Mouse (Mus musculus): ENCODE measurements around the gene Eif4b.
A peak's percentile ranks its signal among the peaks of the same experiment; 100 is the strongest.

Eif4b gene

GRCm38 (mm10) chr15:102119121-102119830 is 45.7 kb downstream of the Eif4b start:
- DNase-seq = no peak

DNA sequence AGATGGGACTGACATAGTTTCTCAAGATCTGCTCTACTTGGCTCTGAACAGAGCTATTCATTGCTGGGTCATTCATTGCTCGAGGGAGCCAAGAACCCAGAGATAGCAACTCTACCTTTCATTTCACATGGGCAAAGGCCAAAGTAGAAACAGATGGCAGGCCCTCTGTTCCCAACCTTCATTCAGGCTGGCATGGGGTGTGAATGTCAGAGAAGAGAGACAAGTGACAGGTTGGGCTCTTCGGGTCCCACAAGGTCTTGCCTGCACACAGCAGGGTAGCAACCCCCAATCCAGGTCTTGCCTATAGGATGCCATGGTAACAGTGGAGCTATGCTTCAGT is 46.2 kb downstream of the Eif4b start:
- DNase-seq = no peak

- no peak for DNase-seq
These were observed 47.0 kb downstream of the Eif4b start for GRCm38 (mm10) chr15:102120530-102120929.

DNA sequence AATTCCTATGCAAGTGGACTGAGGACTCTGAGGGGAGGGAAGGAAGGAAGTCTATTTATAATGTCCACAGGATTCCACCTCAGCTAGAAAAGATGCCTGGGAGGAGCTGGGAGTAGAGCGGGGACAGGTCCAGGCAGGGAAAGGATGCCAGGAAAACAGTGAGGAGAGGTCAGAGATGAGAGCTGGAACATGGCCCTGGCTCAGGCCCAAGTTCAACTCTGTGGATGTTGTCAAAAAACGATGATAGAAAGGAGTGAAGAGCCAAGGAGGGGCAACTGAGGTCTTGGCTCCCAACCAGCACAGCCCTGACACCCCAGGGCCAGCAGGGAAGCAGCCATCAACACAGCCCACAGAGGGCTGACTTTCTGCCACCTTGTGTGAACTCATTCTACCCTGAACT is 52.7 kb downstream of the Eif4b start:
- no peak for DNase-seq

GRCm38 (mm10) chr15:102133314-102133713 is 59.7 kb downstream of the Eif4b start:
- no peak for DNase-seq

DNA sequence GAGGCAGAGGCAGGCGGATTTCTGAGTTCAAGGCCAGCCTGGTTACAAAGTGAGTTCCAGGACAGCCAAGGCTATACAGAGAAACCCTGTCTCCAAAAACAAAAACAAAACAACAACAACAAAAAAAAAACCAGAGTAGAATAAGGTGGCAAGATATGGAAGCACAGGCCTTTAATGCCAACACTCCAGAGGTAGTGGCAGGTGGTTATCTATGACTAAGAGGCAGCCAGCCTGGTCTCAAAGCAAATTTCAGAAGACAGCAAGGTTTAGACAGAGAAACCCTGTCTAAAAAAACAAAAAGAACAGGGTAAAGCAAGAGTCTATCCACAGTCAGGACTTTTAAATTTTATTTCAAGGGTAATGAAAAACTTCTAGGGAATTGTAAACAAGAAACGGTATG is 61.1 kb downstream of the Eif4b start:
- no peak for DNase-seq

- no peak for DNase-seq
These were observed 62.1 kb downstream of the Eif4b start for GRCm38 (mm10) chr15:102135522-102136128.

DNA sequence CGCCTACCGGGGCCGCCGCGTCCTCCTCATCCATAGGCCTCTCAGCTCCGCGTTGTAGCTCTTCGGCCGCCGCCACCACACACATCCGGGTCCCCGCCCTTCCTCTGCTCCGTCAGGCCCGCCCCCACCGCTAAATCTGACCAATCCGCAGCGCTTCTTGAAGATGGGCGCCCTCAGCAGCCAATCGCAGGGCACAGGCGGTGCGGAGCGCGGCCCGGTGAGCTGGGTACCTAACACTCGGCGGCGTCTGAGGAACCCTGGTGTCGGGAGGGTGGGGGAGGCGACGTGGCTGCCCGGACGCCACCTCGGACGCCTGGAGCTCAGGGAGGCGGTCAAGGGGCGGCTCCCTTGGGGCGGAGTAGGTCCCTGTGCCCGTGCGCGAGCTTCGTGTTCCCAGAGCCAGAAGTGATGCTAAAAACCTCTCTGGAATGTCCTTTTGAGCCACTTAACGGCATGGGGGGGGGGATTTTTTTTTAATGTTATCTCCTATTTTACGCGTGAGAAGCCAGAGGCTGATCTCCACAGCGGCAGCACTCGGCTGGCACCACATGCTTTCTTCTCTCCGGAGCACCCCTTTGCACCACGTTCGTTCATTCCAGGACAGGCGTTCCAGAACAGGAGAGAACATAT is 62.7 kb downstream of the Eif4b start, which contains the start of gene Spryd3:
TSS of gene Spryd3 (minus strand) at position 106 of the 630 bp plus-strand sequence.
- peak; percentile 95 to 96 for DNase-seq

DNA sequence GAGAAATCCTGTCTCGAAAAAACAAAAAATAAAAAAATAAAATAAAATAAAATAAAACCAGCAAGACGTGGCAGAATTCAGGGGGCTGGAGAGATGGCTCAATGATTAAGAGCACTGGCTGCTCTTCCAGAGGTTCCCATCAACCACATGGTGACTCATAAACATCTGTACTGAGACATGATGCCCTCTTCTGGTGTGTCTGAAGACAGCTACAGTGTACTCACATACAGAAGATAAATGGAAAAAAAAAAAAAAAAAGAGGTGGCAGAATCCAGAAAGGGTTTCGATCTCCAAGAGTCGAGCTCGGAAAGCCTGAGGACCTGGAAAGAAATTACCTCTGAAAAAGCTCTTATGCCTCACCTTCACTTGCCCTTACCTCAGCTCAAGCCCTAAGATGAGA is 67.5 kb downstream of the Eif4b start:
- DNase-seq = no peak

GRCm38 (mm10) chr15:102142914-102143912 is 69.6 kb downstream of the Eif4b start:
- DNase-seq = no peak

DNA sequence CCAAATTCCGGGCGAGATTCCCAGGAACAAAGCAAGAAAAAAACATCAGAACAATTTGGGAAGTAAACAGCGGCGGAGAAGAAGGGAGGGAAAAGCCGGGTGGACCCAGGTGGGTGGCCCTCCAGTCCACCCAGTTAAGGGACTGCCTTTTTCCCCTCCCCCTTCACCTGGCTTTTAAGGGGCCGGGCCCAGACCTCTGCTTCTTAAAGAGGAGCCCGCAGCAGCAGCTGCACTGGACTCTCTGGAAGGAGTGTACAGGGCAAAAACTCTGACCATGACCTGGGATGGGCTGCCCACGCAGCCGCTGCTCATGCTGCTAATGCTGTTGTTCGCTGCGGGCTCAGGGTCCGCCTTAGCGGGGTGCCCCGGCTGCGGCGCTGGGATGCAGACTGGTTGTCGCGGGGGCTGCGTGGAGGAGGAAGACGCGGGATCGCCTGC is 70.7 kb downstream of the Eif4b start, which contains the start of gene Igfbp6:
TSS of gene Igfbp6 (plus strand) at position 89 of the 438 bp plus-strand sequence.
- DNase-seq = no peak

- DNase-seq = no peak
These were observed 71.2 kb downstream of the Eif4b start for GRCm38 (mm10) chr15:102144726-102145125.

GRCm38 (mm10) chr15:102145330-102145729 is 71.8 kb downstream of the Eif4b start:
- no peak for DNase-seq

DNA sequence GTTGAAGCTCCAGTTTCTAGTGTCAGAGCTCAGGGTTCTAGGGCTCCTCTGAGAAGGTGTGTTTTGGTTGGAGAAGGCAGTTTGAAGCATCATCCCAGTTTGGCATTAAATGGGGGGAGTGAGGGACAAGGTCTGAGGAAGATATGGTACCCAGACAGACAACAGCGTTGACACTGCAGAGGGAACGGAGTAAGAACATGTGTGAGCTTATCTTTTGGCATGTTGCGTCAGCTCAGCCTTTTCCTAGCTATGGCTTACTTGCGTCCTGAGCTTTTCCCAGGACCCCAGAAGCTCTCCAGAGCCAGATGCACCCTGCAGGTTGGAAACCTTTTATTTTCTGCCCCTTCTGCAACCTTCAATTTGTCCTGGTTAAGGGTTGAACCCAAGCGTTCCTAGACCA is 72.5 kb downstream of the Eif4b start:
- DNase-seq = no peak
